Mouse (Mus musculus): Measurements from ENCODE around the gene Adam19.

DNA sequence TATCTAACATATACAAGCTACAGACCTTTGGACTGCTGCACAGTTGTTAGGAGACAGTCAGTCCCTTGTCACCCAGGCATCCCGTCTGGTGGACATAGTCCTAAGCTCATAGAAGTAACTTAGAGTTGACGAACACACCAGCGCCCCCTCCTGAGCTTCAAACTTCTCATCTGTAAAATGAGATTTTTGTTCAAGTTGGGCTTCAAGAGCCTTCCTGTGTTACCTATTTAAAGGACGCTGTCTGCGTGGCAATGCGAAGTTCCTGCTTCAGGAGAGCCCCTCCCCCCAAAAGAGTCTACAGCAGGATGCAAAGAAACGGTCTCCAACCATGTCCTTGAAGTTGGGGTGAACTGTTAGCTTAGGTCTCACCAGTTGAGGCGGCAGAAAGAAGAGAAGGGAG is 15.0 kb downstream of the Adam19 start:
- TF ChIP-seq CTCF (IDR thresholded peaks at IDR 0.05; ENCODE audit: control insufficient read depth, insufficient read depth, insufficient read length), result no peak
- no peak for TF ChIP-seq MAX (IDR thresholded peaks at IDR 0.05)
- no peak for TF ChIP-seq MYOD1 (IDR thresholded peaks at IDR 0.05; ENCODE audit: control insufficient read depth, insufficient read length, low read depth)
- no peak for TF ChIP-seq USF1 (IDR thresholded peaks at IDR 0.05; ENCODE audit: low read depth)
- no peak for TF ChIP-seq MYOG (IDR thresholded peaks at IDR 0.05; ENCODE audit: control insufficient read depth, extremely low read depth, insufficient read length)

All from C2C12 (cell line).